Mouse (Mus musculus) CH12.LX (cell line): ENCODE measurements around the gene Lin7b.

Source experiments
- BHLHE40 ChIP-seq: IDR thresholded peaks from 2 replicates; pipeline ENCODE4 v1.6.1; 2011; ENCODE audit warnings: mild to moderate bottlenecking, low read depth, low read length, improper control_type of control experiment
- CHD2 ChIP-seq: IDR thresholded peaks from 2 replicates; pipeline ENCODE4 v1.6.1; 2011; ENCODE audit warnings: low read length, improper control_type of control experiment
- CTCF ChIP-seq, 2 experiments: IDR thresholded peaks in 1 of 2; conservative IDR thresholded peaks in 1 of 2; 2 replicates each; pipeline ENCODE4 v1.5.1; 2011 to 2012; ENCODE audit warnings: low read depth in 2 of 2, low read length in 2 of 2, improper control_type of control experiment in 1 of 2, inconsistent platforms in 1 of 2, mild to moderate bottlenecking in 1 of 2, moderate library complexity in 1 of 2
- EP300 ChIP-seq: IDR thresholded peaks from 2 replicates; pipeline ENCODE4 v1.6.1; 2011; ENCODE audit warnings: low read length, improper control_type of control experiment
- GABPA ChIP-seq: IDR thresholded peaks from 2 replicates; pipeline ENCODE4 v1.6.1; 2012; ENCODE audit warnings: low read depth, low read length, improper control_type of control experiment, inconsistent platforms; ENCODE audit not compliant: insufficient replicate concordance
- JUND ChIP-seq: conservative IDR thresholded peaks from 2 replicates; pipeline ENCODE4 v1.6.1; 2011; ENCODE audit warnings: low read depth, low read length, improper control_type of control experiment
- MAX ChIP-seq: IDR thresholded peaks from 2 replicates; pipeline ENCODE4 v1.6.1; 2011; ENCODE audit warnings: low read length, improper control_type of control experiment
- MEF2A ChIP-seq: IDR thresholded peaks from 2 replicates; pipeline ENCODE4 v1.6.1; 2014; ENCODE audit warnings: low read depth, mild to moderate bottlenecking, inconsistent platforms, low read length, improper control_type of control experiment, borderline replicate concordance
- NELFE ChIP-seq: IDR thresholded peaks from 2 replicates; pipeline ENCODE4 v1.6.1; 2011; ENCODE audit warnings: low read depth, low read length, improper control_type of control experiment
- POLR2A ChIP-seq: IDR thresholded peaks from 2 replicates; pipeline ENCODE4 v1.6.1; 2011; ENCODE audit warnings: low read depth, mild to moderate bottlenecking, improper control_type of control experiment, low read length
- TCF12 ChIP-seq: IDR thresholded peaks from 2 replicates; pipeline ENCODE4 v1.6.1; 2014; ENCODE audit warnings: low read depth, mild to moderate bottlenecking, inconsistent platforms, low read length, improper control_type of control experiment
- UBTF ChIP-seq: IDR thresholded peaks from 2 replicates; pipeline ENCODE4 v1.6.1; 2012; ENCODE audit warnings: low read depth, mild to moderate bottlenecking, inconsistent platforms, low read length, improper control_type of control experiment, moderate library complexity
- USF1 ChIP-seq: IDR thresholded peaks from 2 replicates; pipeline ENCODE4 v1.6.1; 2014; ENCODE audit warnings: low read depth, mild to moderate bottlenecking, inconsistent platforms, low read length, improper control_type of control experiment

GRCm38 (mm10) chr7:45413113-45413863 lies 42.9 kb upstream of the Lin7b start, which contains the start of gene Ntf5:
- TF ChIP-seq CTCF (conservative IDR thresholded peaks at IDR 0.05 in 1 of 2, IDR thresholded peaks at IDR 0.05 in 1 of 2; ENCODE audit: low read depth in 2 of 2, low read length in 2 of 2) (no peak), NELFE (peak; percentile 45), BHLHE40 (no peak; the same call in 1 of the 2 replicates), EP300 (no peak), MAX (0 out of 2 replicates have a peak, but pooled peaks have one; percentile 20), JUND (no peak), MEF2A (no peak), USF1 (no peak), TCF12 (0 out of 2 replicates have a peak, but pooled peaks have one; percentile 6), GABPA (no peak), POLR2A (0 out of 2 replicates have a peak, but pooled peaks have one; percentile 30), CHD2 (no peak), UBTF (no peak)
